Comparison of ENCODE assay signal across 13 mouse cellular contexts in the genomic region with DNA sequence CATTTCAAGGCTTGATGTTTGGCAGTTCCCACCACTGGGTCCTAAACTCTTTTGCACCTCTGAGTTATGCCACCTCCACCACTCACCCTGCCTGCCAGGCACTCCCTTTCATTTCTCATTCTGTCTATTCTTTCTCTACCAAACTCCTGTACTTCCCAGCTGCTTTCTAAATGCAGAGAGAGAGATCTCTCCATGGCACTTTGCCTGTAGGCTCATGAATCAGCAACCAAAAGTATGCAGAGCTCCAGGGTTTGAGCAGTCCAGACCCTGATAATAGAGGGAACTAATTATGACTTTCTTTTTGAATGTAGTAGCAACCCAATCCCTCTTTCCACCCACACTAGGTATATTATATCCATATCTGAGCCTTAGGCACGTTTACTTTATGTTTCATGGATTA. TPM values are rescaled to one million over a fixed set of nuclear protein-coding genes. Genes with fewer than 3 reads are reported as not detected.
DNase-seq lines count a peak whose midpoint lies in the region; ATAC-seq and TF ChIP-seq lines count a peak whose summit lies in the region.
"Had no signal": no experiment of that assay in that cellular context is flagged by ENCODE, and none has a peak within 500 bp of the region (broad histone marks: within the 10 kb centered on the region; RNA-seq: fewer than 3 reads in every experiment).

No protein-coding gene starts in this region.

- no peak overlapping the region for H3K9ac ChIP-seq in limb, embryonic 13.5 days
- no peak overlapping the region for H3K9ac ChIP-seq in heart, postnatal 0 days (replicated peaks; ENCODE audit: low read depth, low read length)
- H3K9ac ChIP-seq in neural tube, embryonic 15.5 days (replicated peaks): no peak overlapping the region

- WGBS in limb, embryonic 13.5 days: 52% methylated on average over 1 of the region's 1 CpGs
- WGBS in limb, embryonic 10.5 days: 72% methylated on average over 1 of the region's 1 CpGs
- WGBS in heart, postnatal 0 days: 43% methylated on average over 1 of the region's 1 CpGs
- 58% methylated on average over 1 of the region's 1 CpGs for WGBS in neural tube, embryonic 15.5 days

- TF ChIP-seq EP300 in heart, postnatal 0 days (IDR thresholded peaks at IDR 0.05; ENCODE audit: low read depth): no peak

- H3K27me3 ChIP-seq in limb, embryonic 13.5 days: no peaks in the 10 kb centered on the region; the same call in 1 of the 2 replicates
- H3K27me3 ChIP-seq in limb, embryonic 10.5 days (ENCODE audit: low read depth, poor library complexity, severe bottlenecking): peaks cover 35% of the 10 kb centered on the region
- H3K27me3 ChIP-seq in heart, postnatal 0 days (ENCODE audit: control insufficient read depth, insufficient read depth, low read length): no peaks in the 10 kb centered on the region
- H3K27me3 ChIP-seq in neural tube, embryonic 15.5 days (replicated peaks): no peaks in the 10 kb centered on the region

- H3K4me3 ChIP-seq in limb, embryonic 13.5 days: no peak overlapping the region
- H3K4me3 ChIP-seq in limb, embryonic 10.5 days: no peak overlapping the region
- no peak overlapping the region for H3K4me3 ChIP-seq in heart, postnatal 0 days (ENCODE audit: low read depth, low read length)
- H3K4me3 ChIP-seq in neural tube, embryonic 15.5 days (replicated peaks): no peak overlapping the region

- TF ChIP-seq CTCF in heart, postnatal 0 days (IDR thresholded peaks at IDR 0.05; ENCODE audit: low read depth): no peak

- H3K4me1 ChIP-seq in limb, embryonic 13.5 days: 0 out of 2 replicates have a peak, but pooled peaks cover 10% of the 10 kb centered on the region
- peaks cover 4% of the 10 kb centered on the region; the same call in 1 of the 2 replicates for H3K4me1 ChIP-seq in limb, embryonic 10.5 days
- no peaks in the 10 kb centered on the region for H3K4me1 ChIP-seq in heart, postnatal 0 days (ENCODE audit: control insufficient read depth, insufficient read depth)
- peaks cover 21% of the 10 kb centered on the region for H3K4me1 ChIP-seq in neural tube, embryonic 15.5 days

- H3K9me3 ChIP-seq in limb, embryonic 13.5 days: no peaks in the 10 kb centered on the region
- H3K9me3 ChIP-seq in limb, embryonic 10.5 days (replicated peaks): no peaks in the 10 kb centered on the region
- no peaks in the 10 kb centered on the region for H3K9me3 ChIP-seq in heart, postnatal 0 days (replicated peaks; ENCODE audit: control insufficient read depth, low read length)
- H3K9me3 ChIP-seq in neural tube, embryonic 15.5 days (replicated peaks): no peaks in the 10 kb centered on the region

- H3K4me2 ChIP-seq in limb, embryonic 13.5 days (replicated peaks): 0 out of 2 replicates have a peak overlapping the region, but pooled peaks have one; percentile 11
- H3K4me2 ChIP-seq in heart, postnatal 0 days (ENCODE audit: low read depth, low read length): 0 out of 2 replicates have a peak overlapping the region, but pooled peaks have one; percentile 6
- peak overlapping the region; percentile 62 for H3K4me2 ChIP-seq in neural tube, embryonic 15.5 days

- no peaks in the 10 kb centered on the region for H3K36me3 ChIP-seq in limb, embryonic 13.5 days
- no peaks in the 10 kb centered on the region for H3K36me3 ChIP-seq in limb, embryonic 10.5 days
- H3K36me3 ChIP-seq in heart, postnatal 0 days (replicated peaks; ENCODE audit: control insufficient read depth, insufficient read depth, low read length): no peaks in the 10 kb centered on the region
- no peaks in the 10 kb centered on the region for H3K36me3 ChIP-seq in neural tube, embryonic 15.5 days

- DNase-seq in heart, adult 18-20 months: peak; percentile 5 to 14
- no peak for DNase-seq in heart, postnatal 14 days
- no peak for DNase-seq in limb, embryonic 10.5 days (ENCODE audit: low spot score)
- DNase-seq in heart, postnatal 0 days (ENCODE audit: low spot score): no peak
- DNase-seq in frontal cortex, adult 2 months (ENCODE audit: extremely low spot score in 1 of 2, low spot score in 1 of 2): no peak
- DNase-seq in cerebellum, adult 8-10 months: no peak
- DNase-seq: cerebellum, postnatal 36 days; kidney, adult 11 months; retina, postnatal 1 day; thymus, postnatal 14 days had no signal

- H3K27ac ChIP-seq in limb, embryonic 13.5 days: no peak overlapping the region
- no peak overlapping the region for H3K27ac ChIP-seq in limb, embryonic 10.5 days
- peak overlapping the region; percentile 17; the same call in 1 of the 2 replicates for H3K27ac ChIP-seq in heart, postnatal 0 days (ENCODE audit: low read depth)
- H3K27ac ChIP-seq in neural tube, embryonic 15.5 days (replicated peaks): no peak overlapping the region

- no peak for ATAC-seq in limb, embryonic 13.5 days (ENCODE audit: low FRiP score, low read depth)
- ATAC-seq in heart, postnatal 0 days (ENCODE audit: insufficient read depth, low read depth): no peak
- no peak for ATAC-seq in neural tube, embryonic 15.5 days (ENCODE audit: low FRiP score)
- ATAC-seq: lung, postnatal 0 days had no signal

- intact Hi-C loops in heart, postnatal 14 days (cut with DNase I): loop anchor here (10.0 kb wide), 1 partner anchor 897 kb away; a partner anchor contains a TSS

RNA-seq across cellular contexts. Expression of a gene that starts 2.4 kb away (rescaled TPM):
- 1 to 10 TPM; 2.5 to 3.6 TPM for total RNA-seq in heart, adult 18-20 months (2021)
- 1 to 10 TPM; 4.8 to 6.7 TPM for total RNA-seq in heart, postnatal 14 days (2021)
- polyA plus RNA-seq in limb, embryonic 13.5 days (2015; fragmentation: Nextera tagmentation; extraction: Ambion mirVana): 14.6 and 15.7 TPM in 2 replicates
- polyA plus RNA-seq in limb, embryonic 10.5 days (2016; fragmentation: Nextera tagmentation; extraction: Ambion mirVana): 10.2 and 11.6 TPM in 2 replicates
- 6.9 and 7.0 TPM in 2 replicates for total RNA-seq in heart, postnatal 0 days (2014; rRNA removed; ENCODE audit: low replicate concordance)
- polyA plus RNA-seq in heart, postnatal 0 days (2015; fragmentation: Nextera tagmentation; extraction: Ambion mirVana): 3.8 and 4.0 TPM in 2 replicates
- polyA plus RNA-seq in neural tube, embryonic 15.5 days (2015; fragmentation: Nextera tagmentation; extraction: Ambion mirVana): 14.0 and 14.3 TPM in 2 replicates
- polyA plus RNA-seq in frontal cortex, adult 2 months (2012; rRNA removed): 3.4 and 3.5 TPM in 2 replicates

Comparison
In these comparisons a context has a peak if more than half of its experiments do, and no peak if none do; other contexts are left out.
1. DNase-seq: peak in heart, adult 18-20 months (2 of 2); none in heart, postnatal 14 days (0 of 2), limb, embryonic 10.5 days (single experiment), heart, postnatal 0 days (single experiment), frontal cortex, adult 2 months (0 of 2) and cerebellum, adult 8-10 months (single experiment).
2. H3K4me2 ChIP-seq: peak in every context shown above with its lines; median percentile 62 in neural tube, embryonic 15.5 days; 11 in limb, embryonic 13.5 days; 6 in heart, postnatal 0 days.